Mouse (Mus musculus) midbrain, embryonic 14.5 days (tissue): ENCODE results near the gene Rbl2. TPM values are rescaled to one million over a fixed set of nuclear protein-coding genes. Genes with fewer than 3 reads are reported as not detected.

Experiments used
- ATAC-seq: fragments of 200-750 bp; cut with Nextera tagmentation; 2 replicates; pipeline ENCODE4 v1.8.0; 2017; ENCODE audit warnings: moderate number of reproducible peaks, moderate library complexity; ENCODE audit not compliant: low FRiP score, low TSS enrichment
- DNase-seq: peaks from one replicate; pipeline ENCODE4 v3.0.0-alpha.2; 2015
- H3K27ac ChIP-seq: fragments of 300-500 bp; sonication (generic); replicated peaks from 2 replicates; pipeline ENCODE4 v1.5.1; 2014; ENCODE audit warnings: mild to moderate bottlenecking, low read depth, low read length, moderate library complexity
- H3K27me3 ChIP-seq: fragments of 300-500 bp; sonication (generic); 2 replicates; pipeline ENCODE4 v1.6.1; 2014; ENCODE audit warnings: low read length, control low read depth, mixed read lengths; ENCODE audit not compliant: control insufficient read depth, insufficient read depth
- H3K36me3 ChIP-seq: fragments of 300-500 bp; sonication (generic); 2 replicates; pipeline ENCODE4 v1.6.1; 2014; ENCODE audit warnings: low read length, control low read depth; ENCODE audit not compliant: control insufficient read depth, insufficient read depth
- H3K4me1 ChIP-seq: fragments of 300-500 bp; sonication (generic); 2 replicates; pipeline ENCODE4 v1.6.1; 2014; ENCODE audit warnings: mild to moderate bottlenecking, antibody characterized with exemption, low read length, control low read depth; ENCODE audit not compliant: control insufficient read depth, insufficient read depth
- H3K4me2 ChIP-seq: fragments of 300-500 bp; sonication (generic); 2 replicates; pipeline ENCODE4 v1.6.1; 2014; ENCODE audit warnings: mild to moderate bottlenecking, low read length, moderate library complexity
- H3K4me3 ChIP-seq: fragments of 300-500 bp; sonication (generic); replicated peaks from 2 replicates; pipeline ENCODE4 v1.5.1; 2014; ENCODE audit warnings: low read depth, low read length
- H3K9ac ChIP-seq: fragments of 300-500 bp; sonication (generic); replicated peaks from 2 replicates; pipeline ENCODE4 v1.6.1; 2014; ENCODE audit warnings: mild to moderate bottlenecking, low read length, moderate library complexity
- H3K9me3 ChIP-seq: fragments of 300-500 bp; sonication (generic); 2 replicates; pipeline ENCODE4 v1.6.1; 2016; ENCODE audit warnings: low read length, control low read depth, mixed read lengths; ENCODE audit not compliant: control insufficient read depth
- WGBS: fragments of 180-500 bp; shearing (Covaris S2); extraction: QIAGEN DNeasy Blood & Tissue Kit; methylation state at CpG from one replicate; pipeline ENCODE4 v1.1.7; 2014; 5-methylcytosine and 5-hydroxymethylcytosine counted together
- polyA plus RNA-seq: library from polyadenylated mRNA; unstranded; fragments of >200 nt; fragmentation: Nextera tagmentation; extraction: Ambion mirVana; gene quantifications from 2 replicates; pipeline ENCODE4 v1.2.1, GENCODE M21; 2014

The Rbl2 gene
- polyA plus RNA-seq, 1 experiment from 2014 or later, result 23.8 TPM

GRCm38 (mm10) chr8:91082428-91082827 lies 12.6 kb downstream of the Rbl2 start:
- H3K4me2 ChIP-seq, result no peak overlapping the region
- peaks cover 51% of the 10 kb centered on the region for H3K36me3 ChIP-seq
- no peak overlapping the region for H3K9ac ChIP-seq
- ATAC-seq (no peak), DNase-seq (no peak)
- no peak overlapping the region for H3K4me3 ChIP-seq
- 95% methylated on average over 12 of the region's 12 CpGs for WGBS
- no peak overlapping the region for H3K27ac ChIP-seq
- H3K27me3 ChIP-seq, result no peaks in the 10 kb centered on the region
- no peaks in the 10 kb centered on the region for H3K9me3 ChIP-seq
- no peaks in the 10 kb centered on the region for H3K4me1 ChIP-seq

- no peak for ATAC-seq
- H3K9me3 ChIP-seq, result no peaks in the 10 kb centered on the region
- 95% methylated on average over 7 of the region's 7 CpGs for WGBS
- no peaks in the 10 kb centered on the region for H3K27me3 ChIP-seq
- no peak for DNase-seq
- H3K4me3 ChIP-seq, result no peak overlapping the region
- no peak overlapping the region for H3K27ac ChIP-seq
- no peak overlapping the region for H3K4me2 ChIP-seq
- peaks cover 70% of the 10 kb centered on the region for H3K36me3 ChIP-seq
- H3K4me1 ChIP-seq, result no peaks in the 10 kb centered on the region
- no peak overlapping the region for H3K9ac ChIP-seq
These were observed 18.6 kb downstream of the Rbl2 start for GRCm38 (mm10) chr8:91088452-91088851.

GRCm38 (mm10) chr8:91089601-91090000 lies 19.7 kb downstream of the Rbl2 start:
- Histone ChIP-seq H3K36me3 (peaks cover 67% of the 10 kb centered on the region), H3K4me3 (no peak overlapping the region), H3K4me1 (no peaks in the 10 kb centered on the region), H3K27ac (no peak overlapping the region), H3K9ac (no peak overlapping the region), H3K4me2 (no peak overlapping the region), H3K9me3 (no peaks in the 10 kb centered on the region), H3K27me3 (no peaks in the 10 kb centered on the region)
- 93% methylated on average over 2 of the region's 2 CpGs for WGBS
- ATAC-seq, result no peak
- no peak for DNase-seq

- WGBS, result 87% methylated on average over 5 of the region's 5 CpGs
- no peak for DNase-seq
- ATAC-seq, result no peak
These were observed 24.3 kb downstream of the Rbl2 start for GRCm38 (mm10) chr8:91094135-91094534.

GRCm38 (mm10) chr8:91098106-91098505 lies 28.2 kb downstream of the Rbl2 start:
- 92% methylated on average over 6 of the region's 6 CpGs for WGBS
- Histone ChIP-seq H3K4me1 (no peaks in the 10 kb centered on the region), H3K27ac (no peak overlapping the region), H3K4me2 (no peak overlapping the region), H3K9ac (no peak overlapping the region), H3K9me3 (no peaks in the 10 kb centered on the region), H3K4me3 (no peak overlapping the region), H3K27me3 (no peaks in the 10 kb centered on the region), H3K36me3 (peaks cover 42% of the 10 kb centered on the region)
- ATAC-seq (no peak), DNase-seq (no peak)

More at GRCm38 (mm10) chr8:91094135-91094534, 24.3 kb downstream of the Rbl2 start:
- Histone ChIP-seq H3K9me3 (no peaks in the 10 kb centered on the region), H3K4me3 (no peak overlapping the region), H3K4me2 (no peak overlapping the region), H3K27me3 (no peaks in the 10 kb centered on the region), H3K27ac (no peak overlapping the region), H3K9ac (no peak overlapping the region), H3K36me3 (peaks cover 59% of the 10 kb centered on the region), H3K4me1 (no peaks in the 10 kb centered on the region)

- Histone ChIP-seq H3K36me3 (peaks cover 41% of the 10 kb centered on the region), H3K9me3 (no peaks in the 10 kb centered on the region), H3K4me2 (no peak overlapping the region), H3K9ac (no peak overlapping the region), H3K27ac (no peak overlapping the region), H3K4me1 (no peaks in the 10 kb centered on the region), H3K27me3 (no peaks in the 10 kb centered on the region), H3K4me3 (no peak overlapping the region)
- DNase-seq (no peak), ATAC-seq (no peak)
- WGBS, result 88% methylated on average over 12 of the region's 12 CpGs
These were observed 36.4 kb downstream of the Rbl2 start for GRCm38 (mm10) chr8:91106271-91106670.

- no peaks in the 10 kb centered on the region for H3K9me3 ChIP-seq
- no peaks in the 10 kb centered on the region for H3K4me1 ChIP-seq
- H3K9ac ChIP-seq, result no peak overlapping the region
- H3K36me3 ChIP-seq, result peaks cover 69% of the 10 kb centered on the region
- no peaks in the 10 kb centered on the region for H3K27me3 ChIP-seq
- no peak for ATAC-seq
- no peak for DNase-seq
- WGBS, result 91% methylated on average over 5 of the region's 5 CpGs
- H3K4me3 ChIP-seq, result no peak overlapping the region
- no peak overlapping the region for H3K4me2 ChIP-seq
- H3K27ac ChIP-seq, result no peak overlapping the region
These were observed 42.1 kb downstream of the Rbl2 start for GRCm38 (mm10) chr8:91111868-91112477.

GRCm38 (mm10) chr8:91114428-91114827 lies 44.6 kb downstream of the Rbl2 start:
- H3K9ac ChIP-seq, result no peak overlapping the region

GRCm38 (mm10) chr8:91114910-91115309 lies 45.1 kb downstream of the Rbl2 start:
- DNase-seq (no peak), ATAC-seq (no peak)
- 83% methylated on average over 11 of the region's 11 CpGs for WGBS
- H3K4me1 ChIP-seq, result no peaks in the 10 kb centered on the region
- no peak overlapping the region for H3K4me3 ChIP-seq
- H3K9ac ChIP-seq, result no peak overlapping the region
- no peak overlapping the region for H3K4me2 ChIP-seq
- H3K27ac ChIP-seq, result no peak overlapping the region
- no peaks in the 10 kb centered on the region for H3K9me3 ChIP-seq
- H3K27me3 ChIP-seq, result no peaks in the 10 kb centered on the region
- H3K36me3 ChIP-seq, result peaks cover 78% of the 10 kb centered on the region

More at GRCm38 (mm10) chr8:91114428-91114827, 44.6 kb downstream of the Rbl2 start:
- ATAC-seq (no peak), DNase-seq (no peak)
- Histone ChIP-seq H3K9me3 (no peaks in the 10 kb centered on the region), H3K4me3 (no peak overlapping the region), H3K27ac (no peak overlapping the region), H3K4me2 (no peak overlapping the region), H3K36me3 (peaks cover 73% of the 10 kb centered on the region), H3K4me1 (no peaks in the 10 kb centered on the region), H3K27me3 (no peaks in the 10 kb centered on the region)
- 95% methylated on average over 5 of the region's 5 CpGs for WGBS
